Mouse (Mus musculus) kidney, postnatal 0 days (tissue): ENCODE measurements around the gene Ubiad1. TPM values are rescaled to one million over a fixed set of nuclear protein-coding genes. Genes with fewer than 3 reads are reported as not detected.

Experiments used
- ATAC-seq: fragments of 200-750 bp; cut with Nextera tagmentation; replicated peaks from 2 replicates; pipeline ENCODE4 v1.8.0; 2017; ENCODE audit warnings: low read depth, moderate number of reproducible peaks, moderate TSS enrichment, moderate library complexity; ENCODE audit not compliant: low FRiP score
- DNase-seq: peaks from one replicate; pipeline ENCODE4 v3.0.0-alpha.2; 2016; ENCODE audit warnings: low spot score
- H3K27ac ChIP-seq: fragments of 300-500 bp; sonication (generic); 2 replicates; pipeline ENCODE4 v1.5.1; 2014; ENCODE audit warnings: mild to moderate bottlenecking
- H3K27me3 ChIP-seq: fragments of 300-500 bp; sonication (generic); 2 replicates; pipeline ENCODE4 v1.6.1; 2014; ENCODE audit warnings: low read length, mixed read lengths; ENCODE audit not compliant: insufficient read depth
- H3K36me3 ChIP-seq: fragments of 300-500 bp; sonication (generic); 2 replicates; pipeline ENCODE4 v1.6.1; 2014; ENCODE audit warnings: low read length, mixed read lengths; ENCODE audit not compliant: insufficient read depth
- H3K4me1 ChIP-seq: fragments of 300-500 bp; sonication (generic); replicated peaks from 2 replicates; pipeline ENCODE4 v1.6.1; 2014; ENCODE audit warnings: antibody characterized with exemption, low read length, mixed read lengths; ENCODE audit not compliant: insufficient read depth
- H3K4me2 ChIP-seq: fragments of 300-500 bp; sonication (generic); 2 replicates; pipeline ENCODE4 v1.6.1; 2014; ENCODE audit warnings: mild to moderate bottlenecking, low read length, moderate library complexity, mixed read lengths
- H3K4me3 ChIP-seq: fragments of 300-500 bp; sonication (generic); replicated peaks from 2 replicates; pipeline ENCODE4 v1.5.1; 2014; ENCODE audit warnings: low read depth, low read length
- H3K9ac ChIP-seq: fragments of 300-500 bp; sonication (generic); 2 replicates; pipeline ENCODE4 v1.6.1; 2014; ENCODE audit warnings: low read depth, low read length
- H3K9me3 ChIP-seq: fragments of 300-500 bp; sonication (generic); replicated peaks from 2 replicates; pipeline ENCODE4 v1.6.1; 2016; ENCODE audit warnings: low read length, inconsistent platforms, mixed read lengths
- CTCF ChIP-seq: IDR thresholded peaks from 2 replicates; pipeline ENCODE4 v1.5.1; 2016; ENCODE audit warnings: antibody characterized with exemption, low read depth, mild to moderate bottlenecking, moderate library complexity
- WGBS: fragments of 180-500 bp; shearing (Covaris S2); extraction: QIAGEN DNeasy Blood & Tissue Kit; methylation state at CpG from one replicate; pipeline ENCODE4 v1.1.7; 2014; 5-methylcytosine and 5-hydroxymethylcytosine counted together
- polyA plus RNA-seq: library from polyadenylated mRNA; unstranded; fragments of >200 nt; fragmentation: Nextera tagmentation; extraction: Ambion mirVana; gene quantifications from 2 replicates; pipeline ENCODE4 v1.2.1, GENCODE M21; 2015

Ubiad1 gene
- polyA plus RNA-seq, 1 experiment from 2014 or later, result 23.3 TPM

DNA sequence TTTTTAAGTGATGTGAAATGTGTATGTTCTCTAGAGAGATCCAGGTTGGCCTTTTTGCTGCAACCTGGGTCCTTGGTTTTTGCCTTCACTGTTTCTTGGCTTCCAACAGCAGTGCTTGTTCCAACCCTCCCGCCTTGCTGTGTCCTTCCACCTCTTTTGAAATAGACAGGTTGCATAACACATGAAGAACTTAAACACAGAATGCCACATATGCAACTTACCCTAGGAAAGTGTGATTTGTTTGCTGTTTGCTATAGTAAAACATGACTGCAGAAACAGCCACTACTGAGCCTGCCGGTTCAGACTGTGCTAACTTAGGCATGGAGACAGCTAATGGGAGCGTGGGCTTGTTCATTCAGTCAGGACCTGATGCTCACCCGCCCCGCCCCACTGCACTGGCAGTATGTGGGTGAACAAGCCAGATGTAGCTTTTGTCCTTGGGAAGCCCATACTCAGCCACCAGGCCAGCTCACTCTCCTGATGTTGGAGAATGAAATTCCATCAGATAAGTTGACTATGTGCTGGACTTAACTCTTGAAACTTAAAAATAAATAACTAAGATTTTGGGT is 22.0 kb upstream of the Ubiad1 start:
- Histone ChIP-seq H3K4me2 (no peak overlapping the region), H3K27ac (no peak overlapping the region), H3K36me3 (peaks cover 90% of the 10 kb centered on the region), H3K9ac (no peak overlapping the region), H3K9me3 (no peaks in the 10 kb centered on the region), H3K4me3 (no peak overlapping the region), H3K27me3 (no peaks in the 10 kb centered on the region), H3K4me1 (no peaks in the 10 kb centered on the region)
- ATAC-seq, result no peak
- no peak for TF ChIP-seq CTCF
- WGBS, result 94% methylated on average over 5 of the region's 5 CpGs
- DNase-seq, result no peak

DNA sequence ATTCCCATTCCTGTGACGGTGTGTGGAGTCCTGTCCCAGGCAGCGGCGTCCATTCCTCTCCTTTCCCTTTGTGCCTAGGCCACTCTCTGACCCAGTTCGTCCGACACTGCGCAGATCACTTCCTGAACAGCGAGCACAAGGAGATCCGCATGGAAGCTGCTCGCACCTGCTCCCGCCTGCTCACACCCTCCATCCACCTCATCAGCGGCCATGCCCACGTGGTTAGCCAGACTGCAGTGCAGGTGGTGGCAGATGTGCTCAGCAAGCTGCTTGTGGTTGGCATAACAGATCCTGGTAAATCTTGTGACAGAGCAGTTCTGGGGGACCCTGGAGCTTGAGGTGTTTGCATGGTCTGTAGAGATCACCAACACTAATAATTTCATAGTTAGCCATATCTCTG is 20.3 kb upstream of the Ubiad1 start:
- no peak for DNase-seq
- no peak for ATAC-seq
- WGBS, result 93% methylated on average over 12 of the region's 12 CpGs
- Histone ChIP-seq H3K9ac (no peak overlapping the region), H3K4me2 (no peak overlapping the region), H3K27ac (no peak overlapping the region), H3K4me3 (no peak overlapping the region), H3K9me3 (no peaks in the 10 kb centered on the region), H3K36me3 (peaks cover 77% of the 10 kb centered on the region), H3K27me3 (no peaks in the 10 kb centered on the region), H3K4me1 (no peaks in the 10 kb centered on the region)
- no peak for TF ChIP-seq CTCF

DNA sequence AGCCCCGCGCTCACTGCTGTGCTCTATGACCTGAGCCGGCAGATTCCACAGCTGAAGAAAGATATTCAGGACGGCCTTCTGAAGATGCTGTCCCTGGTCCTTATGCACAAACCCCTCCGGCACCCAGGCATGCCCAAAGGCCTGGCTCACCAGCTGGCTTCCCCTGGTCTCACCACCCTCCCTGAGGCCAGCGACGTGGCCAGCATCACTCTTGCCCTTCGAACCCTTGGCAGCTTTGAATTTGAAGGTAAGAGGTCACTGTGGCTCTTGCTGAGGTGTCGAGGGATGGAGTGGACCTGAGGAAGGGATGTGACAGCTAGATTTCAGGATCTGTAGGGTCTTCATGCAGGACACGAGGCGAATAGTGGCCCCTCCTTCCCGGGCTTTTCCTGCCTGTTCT is 19.7 kb upstream of the Ubiad1 start:
- no peaks in the 10 kb centered on the region for H3K27me3 ChIP-seq
- H3K9me3 ChIP-seq, result no peaks in the 10 kb centered on the region
- H3K36me3 ChIP-seq, result peaks cover 74% of the 10 kb centered on the region
- no peak for ATAC-seq
- H3K9ac ChIP-seq, result no peak overlapping the region
- 92% methylated on average over 12 of the region's 12 CpGs for WGBS
- H3K4me3 ChIP-seq, result no peak overlapping the region
- DNase-seq, result no peak
- H3K27ac ChIP-seq, result no peak overlapping the region
- no peaks in the 10 kb centered on the region for H3K4me1 ChIP-seq
- no peak for TF ChIP-seq CTCF
- no peak overlapping the region for H3K4me2 ChIP-seq

DNA sequence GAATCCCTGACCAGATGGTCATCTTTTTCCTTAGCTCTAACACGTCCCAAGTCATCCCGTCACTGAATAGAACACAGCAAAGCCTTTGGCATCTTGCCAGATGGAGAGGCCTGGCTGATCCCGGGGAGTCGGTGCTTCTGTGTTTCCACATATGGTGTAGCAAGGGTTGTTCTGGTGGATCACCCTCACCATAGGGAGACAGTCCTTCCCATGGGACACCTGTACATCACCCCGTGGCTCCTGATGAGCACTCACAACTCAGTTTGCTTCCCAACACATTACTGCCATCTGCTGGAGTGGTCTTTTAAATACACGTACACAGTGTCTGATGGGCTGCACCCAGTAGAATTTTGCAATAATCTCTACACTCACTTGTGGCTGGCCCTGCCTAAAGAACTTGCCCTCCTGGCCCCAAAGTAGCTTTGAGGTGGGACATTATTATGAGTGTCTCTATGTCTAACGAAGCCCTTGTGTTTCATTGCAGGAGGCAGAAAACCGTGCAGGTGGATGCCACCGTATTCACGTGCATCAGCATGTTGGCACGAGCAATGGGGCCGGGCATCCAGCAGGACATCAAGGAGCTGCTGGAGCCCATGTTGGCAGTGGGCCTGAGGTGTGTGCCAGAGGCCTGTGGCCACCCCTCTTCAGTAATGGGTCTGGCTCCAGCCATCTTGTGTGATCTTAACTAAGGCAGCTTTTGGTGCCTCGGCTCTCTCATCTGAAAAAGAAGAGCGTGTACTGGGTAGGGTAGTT is 18.8 kb upstream of the Ubiad1 start:
- H3K9ac ChIP-seq, result no peak overlapping the region
- H3K27ac ChIP-seq, result no peak overlapping the region
- no peak overlapping the region for H3K4me2 ChIP-seq
- 77% methylated on average over 14 of the region's 14 CpGs for whole genome bisulfite sequencing
- ATAC-seq (peak; percentile 22; the same call in 1 of the 2 replicates), DNase-seq (peak; percentile 41)
- no peaks in the 10 kb centered on the region for H3K27me3 ChIP-seq
- H3K36me3 ChIP-seq, result peaks cover 74% of the 10 kb centered on the region
- no peaks in the 10 kb centered on the region for H3K9me3 ChIP-seq
- peak; percentile 63 for TF ChIP-seq CTCF
- H3K4me1 ChIP-seq, result no peaks in the 10 kb centered on the region
- no peak overlapping the region for H3K4me3 ChIP-seq

DNA sequence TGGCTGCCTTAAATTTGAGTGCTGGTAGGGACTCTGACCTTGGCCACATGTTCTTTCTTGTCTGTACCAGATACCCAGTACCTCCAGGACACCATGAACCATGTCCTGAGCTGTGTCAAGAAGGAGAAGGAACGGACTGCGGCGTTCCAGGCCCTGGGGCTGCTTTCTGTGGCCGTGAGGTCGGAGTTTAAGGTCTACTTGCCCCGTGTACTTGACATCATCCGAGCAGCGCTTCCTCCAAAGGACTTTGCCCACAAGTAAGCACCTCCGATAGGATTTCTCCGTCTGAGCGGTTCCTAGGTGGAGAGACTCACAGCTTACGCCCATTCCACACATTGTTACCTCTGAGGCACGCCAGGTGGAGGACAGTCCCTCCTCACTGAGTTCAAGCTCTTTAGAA is 18.1 kb upstream of the Ubiad1 start:
- WGBS, result 89% methylated on average over 13 of the region's 13 CpGs
- peak; percentile 81 for ATAC-seq
- no peak overlapping the region for H3K4me3 ChIP-seq
- H3K4me2 ChIP-seq, result no peak overlapping the region
- no peaks in the 10 kb centered on the region for H3K27me3 ChIP-seq
- H3K4me1 ChIP-seq, result no peaks in the 10 kb centered on the region
- no peak for TF ChIP-seq CTCF
- H3K9me3 ChIP-seq, result no peaks in the 10 kb centered on the region
- no peak for DNase-seq
- H3K9ac ChIP-seq, result no peak overlapping the region
- no peak overlapping the region for H3K27ac ChIP-seq
- H3K36me3 ChIP-seq, result peaks cover 72% of the 10 kb centered on the region

DNA sequence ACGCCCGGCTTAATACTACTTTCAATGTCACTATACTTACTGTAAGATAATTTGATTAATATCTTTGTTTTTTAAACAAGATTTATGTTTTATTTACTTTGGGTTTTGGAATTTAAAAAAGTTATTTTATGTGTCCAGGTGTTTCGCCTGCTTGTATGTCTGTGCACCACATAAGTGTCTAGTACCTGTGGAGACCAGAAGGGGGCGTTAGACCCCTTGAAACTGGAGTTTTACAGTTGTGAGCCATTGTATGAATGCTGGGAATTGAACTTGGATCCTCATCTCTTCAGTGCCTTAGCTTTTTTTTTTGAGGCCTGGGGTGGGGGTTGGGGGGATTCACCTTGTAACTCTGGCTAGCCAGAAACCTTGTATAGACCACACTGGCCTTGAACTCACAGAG is 17.2 kb upstream of the Ubiad1 start:
- H3K4me2 ChIP-seq, result no peak overlapping the region
- H3K27ac ChIP-seq, result no peak overlapping the region
- no peak for TF ChIP-seq CTCF
- peaks cover 75% of the 10 kb centered on the region for H3K36me3 ChIP-seq
- no peak overlapping the region for H3K9ac ChIP-seq
- 86% methylated on average over 4 of the region's 4 CpGs for WGBS
- DNase-seq, result no peak
- ATAC-seq, result no peak
- H3K27me3 ChIP-seq, result no peaks in the 10 kb centered on the region
- H3K4me3 ChIP-seq, result no peak overlapping the region
- no peaks in the 10 kb centered on the region for H3K4me1 ChIP-seq
- H3K9me3 ChIP-seq, result no peaks in the 10 kb centered on the region
